Mouse (Mus musculus) left cerebral cortex, postnatal 4 days (tissue): ENCODE measurements around the gene Btf3l4. TPM values are rescaled to one million over a fixed set of nuclear protein-coding genes. Genes with fewer than 3 reads are reported as not detected.

ENCODE experiments used
- DNase-seq: peaks from one replicate; pipeline ENCODE4 v3.0.0-alpha.2; 2022
- intact Hi-C: fragments of 180-260 bp; cut with DNase I; formaldehyde crosslinking; loops from one replicate; pipeline ENCODE4 v1.15.1; 2025
- total RNA-seq, 2 experiments: library from RNA; stranded (reverse); gene quantifications; 2 replicates each; pipeline ENCODE4 v1.2.3; 2021

Btf3l4 gene
- total RNA-seq, 2 experiments from 2014 or later: 99.8 to 114 TPM

- intact Hi-C loops: no loop called here
- DNase-seq: no peak
Measured at GRCm38 (mm10) chr4:108826096-108826495, 7.3 kb downstream of the Btf3l4 start.

DNA sequence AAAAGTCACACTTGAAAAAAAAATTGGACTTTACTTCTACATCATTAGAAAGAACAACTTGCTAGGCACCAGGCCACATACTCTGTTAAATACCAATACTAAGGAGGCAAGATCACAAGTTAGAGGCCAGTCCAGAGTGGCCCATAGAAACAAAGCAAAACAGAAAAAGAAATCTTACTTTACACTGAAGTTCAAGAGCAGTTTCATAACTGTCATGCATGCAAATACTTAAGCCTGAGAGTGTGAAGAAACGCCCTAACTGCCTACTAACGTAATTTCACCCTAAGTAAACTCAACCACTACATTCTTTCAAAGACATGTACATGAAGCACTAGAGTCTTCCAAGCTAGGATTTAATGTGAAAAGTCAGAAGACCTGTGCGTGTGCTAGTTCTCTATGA lies 7.7 kb downstream of the Btf3l4 start:
- intact Hi-C loops: no loop called here

DNA sequence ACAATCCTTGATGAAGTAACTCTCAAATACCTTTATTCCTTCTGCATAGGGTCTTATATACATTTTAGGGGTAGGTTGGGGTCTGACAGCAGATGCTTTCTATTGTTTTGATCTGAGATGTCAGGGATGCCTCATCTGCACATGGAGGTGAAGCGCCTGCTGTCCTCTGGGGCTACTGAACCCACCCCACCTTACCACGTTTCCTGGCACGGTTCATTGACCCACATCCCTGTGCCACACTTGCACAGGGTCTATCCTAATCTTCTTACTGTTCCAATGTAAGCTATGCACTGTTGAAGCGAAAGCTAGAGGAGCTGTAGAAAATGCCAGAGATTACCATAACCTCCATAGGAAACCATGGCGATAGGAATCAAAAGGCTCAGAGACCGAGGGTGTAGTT lies 21.9 kb downstream of the Btf3l4 start:
- no peak for DNase-seq
- intact Hi-C loops: no loop called here

More for the DNA sequence above, 7.7 kb downstream of the Btf3l4 start:
- DNase-seq: no peak

- intact Hi-C loops: no loop called here
- no peak for DNase-seq
Measured at GRCm38 (mm10) chr4:108811142-108811541, 22.3 kb downstream of the Btf3l4 start.

- intact Hi-C loops: no loop called here
- DNase-seq: no peak
Measured at GRCm38 (mm10) chr4:108803535-108803934, 29.9 kb downstream of the Btf3l4 start.

- intact Hi-C loops: no loop called here
- DNase-seq: peak; percentile 67
Measured at GRCm38 (mm10) chr4:108798083-108798830, 35.2 kb downstream of the Btf3l4 start.

DNA sequence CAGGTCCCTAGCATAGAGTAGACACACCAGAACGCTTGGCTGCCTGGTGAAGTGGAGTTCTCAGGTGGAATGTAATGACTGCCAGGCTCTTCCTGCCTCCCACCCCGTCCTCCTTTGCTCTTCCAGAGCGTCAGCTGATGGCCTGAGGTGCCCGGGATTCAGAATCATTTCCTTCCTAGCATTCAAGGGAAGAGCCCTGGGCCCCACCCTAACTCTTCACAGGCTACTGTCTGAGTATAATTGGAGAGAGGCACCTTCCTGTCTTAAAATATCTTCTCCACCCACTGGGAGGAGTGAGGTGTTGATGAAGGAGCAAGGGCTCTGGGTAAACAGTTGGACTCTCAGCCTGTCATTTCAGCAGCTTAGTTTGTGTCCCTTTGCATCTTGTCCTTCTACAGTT lies 36.7 kb downstream of the Btf3l4 start:
- intact Hi-C loops: no loop called here
- DNase-seq: no peak

DNA sequence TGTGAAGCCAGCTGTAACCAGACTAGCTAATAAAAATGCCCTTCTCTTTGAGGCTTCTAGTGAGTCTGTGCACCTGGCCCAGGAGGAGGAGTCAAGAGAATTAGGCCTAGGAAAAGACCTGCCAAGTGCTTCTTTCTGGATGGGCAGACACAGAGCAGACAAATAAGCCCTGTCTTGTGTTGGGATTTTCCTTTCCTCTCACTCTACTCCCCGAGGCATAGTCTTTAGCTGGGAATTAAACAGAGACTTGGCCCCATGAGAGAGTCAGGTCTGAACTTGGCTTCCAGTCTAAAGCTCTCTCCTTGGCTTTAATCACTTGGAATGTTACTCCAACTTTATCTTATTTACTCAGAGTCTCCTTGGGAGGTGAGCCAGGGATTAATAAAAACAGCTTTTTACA lies 39.5 kb downstream of the Btf3l4 start:
- no peak for DNase-seq
- intact Hi-C loops: no loop called here

DNA sequence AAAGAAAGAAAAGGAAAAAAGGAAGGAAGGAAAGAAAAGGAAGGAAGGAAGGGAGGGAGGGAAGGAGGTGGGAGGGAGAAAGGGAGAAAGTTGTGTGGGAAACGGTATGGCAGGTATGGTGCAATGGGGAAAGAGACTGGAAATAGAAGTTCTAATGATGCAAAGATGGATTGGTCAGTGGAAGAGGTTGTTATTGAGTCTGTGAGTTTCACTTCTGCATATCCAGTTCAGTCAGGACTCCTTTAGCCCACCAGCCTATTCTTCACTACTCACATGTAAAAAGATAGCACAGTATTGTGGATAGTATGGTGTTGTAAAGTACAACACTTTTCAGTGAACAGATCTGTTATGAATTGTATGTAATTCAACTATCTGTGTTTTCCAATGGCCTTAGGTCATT lies 42.9 kb downstream of the Btf3l4 start:
- intact Hi-C loops: no loop called here
- DNase-seq: no peak

DNA sequence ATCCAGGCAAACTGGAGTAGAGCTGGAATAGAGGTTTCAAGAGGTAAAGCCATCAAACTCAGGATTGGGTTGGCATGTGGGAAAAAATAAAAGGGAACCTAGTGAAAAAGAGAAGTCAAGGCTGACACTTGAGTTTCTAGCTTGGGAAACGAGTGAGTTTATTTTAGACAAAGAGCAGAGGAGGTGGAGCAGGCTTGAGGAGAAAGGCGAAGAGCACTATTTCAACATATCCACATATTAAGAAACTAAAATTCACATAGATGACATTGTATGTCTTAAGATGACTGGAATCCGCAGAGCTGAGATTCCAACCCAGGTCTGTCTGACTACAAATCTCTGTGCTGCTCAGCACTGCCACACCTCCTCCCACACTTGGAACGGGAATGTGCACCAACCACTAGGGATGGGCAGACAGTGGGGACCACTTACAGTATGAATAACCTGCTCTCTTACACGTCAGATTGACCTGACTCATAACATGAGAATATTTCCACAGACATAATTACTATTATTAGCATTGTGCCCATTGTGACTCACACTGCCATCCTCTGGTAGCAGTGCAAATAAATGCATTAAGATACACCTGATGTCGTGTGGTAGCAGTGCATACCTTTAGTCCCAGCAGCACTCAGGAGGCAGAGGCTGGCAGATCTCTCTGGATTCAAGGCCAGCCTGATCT lies 44.0 kb downstream of the Btf3l4 start:
- no peak for DNase-seq
- intact Hi-C loops: no loop called here

DNA sequence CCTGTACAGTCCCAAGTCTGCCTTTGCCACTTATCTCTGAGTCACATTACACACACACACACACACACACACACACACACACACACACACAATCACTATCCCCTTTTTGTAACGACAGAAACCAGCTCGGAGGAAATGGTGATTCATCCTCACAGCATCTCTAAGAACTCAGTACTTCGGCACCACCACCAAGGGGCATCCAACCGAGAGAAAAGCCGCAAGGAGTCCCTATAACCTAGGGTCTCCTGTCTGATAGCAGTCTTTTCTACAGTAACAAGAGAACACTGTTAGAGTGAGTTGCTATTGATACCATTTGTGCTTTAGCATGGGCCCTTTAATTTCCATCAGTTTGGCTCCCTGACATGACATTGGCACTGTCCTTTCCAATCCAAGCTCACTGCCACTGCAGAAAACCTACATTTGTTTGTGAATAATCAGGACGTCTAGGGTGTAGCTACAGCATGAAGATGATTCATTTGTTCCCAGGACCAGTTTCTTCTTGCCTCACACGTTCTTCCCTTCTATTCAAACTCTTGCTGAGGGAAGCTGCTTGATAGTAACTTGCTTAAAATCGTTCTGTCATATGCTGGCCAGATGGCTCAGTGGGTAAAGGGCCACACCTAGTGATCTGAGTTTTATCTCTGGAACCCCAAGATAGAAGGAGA lies 50.9 kb downstream of the Btf3l4 start:
- intact Hi-C loops: no loop called here
- no peak for DNase-seq

GRCm38 (mm10) chr4:108781596-108781995 lies 51.8 kb downstream of the Btf3l4 start:
- DNase-seq: no peak
- intact Hi-C loops: no loop called here

DNA sequence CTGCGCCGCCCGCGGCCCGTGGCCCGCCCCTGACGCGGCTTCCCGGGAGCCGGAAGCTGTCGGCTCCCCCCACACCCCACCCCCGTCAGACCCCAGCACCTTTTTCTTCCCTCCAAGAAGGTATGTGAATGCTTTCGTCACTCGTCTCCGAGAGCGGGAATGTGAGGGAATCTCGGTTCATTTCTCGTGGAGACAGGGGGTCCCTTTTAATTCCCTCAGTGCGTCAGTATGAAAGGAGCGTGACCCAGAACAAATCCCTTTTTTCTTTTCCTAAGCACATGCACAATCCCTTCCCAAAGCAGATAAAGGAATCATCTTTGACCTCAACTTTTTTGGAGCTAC lies 52.6 kb downstream of the Btf3l4 start:
- intact Hi-C loops: no loop called here
- DNase-seq: no peak

- intact Hi-C loops: no loop called here
- DNase-seq: peak; percentile 75
Measured at GRCm38 (mm10) chr4:108780057-108780863, 53.2 kb downstream of the Btf3l4 start, which contains the start of gene Zfyve9. TSS of gene Zfyve9 (minus strand) at chr4:108780798.

GRCm38 (mm10) chr4:108779763-108780056 lies 53.7 kb downstream of the Btf3l4 start:
- intact Hi-C loops: no loop called here
- no peak for DNase-seq

DNA sequence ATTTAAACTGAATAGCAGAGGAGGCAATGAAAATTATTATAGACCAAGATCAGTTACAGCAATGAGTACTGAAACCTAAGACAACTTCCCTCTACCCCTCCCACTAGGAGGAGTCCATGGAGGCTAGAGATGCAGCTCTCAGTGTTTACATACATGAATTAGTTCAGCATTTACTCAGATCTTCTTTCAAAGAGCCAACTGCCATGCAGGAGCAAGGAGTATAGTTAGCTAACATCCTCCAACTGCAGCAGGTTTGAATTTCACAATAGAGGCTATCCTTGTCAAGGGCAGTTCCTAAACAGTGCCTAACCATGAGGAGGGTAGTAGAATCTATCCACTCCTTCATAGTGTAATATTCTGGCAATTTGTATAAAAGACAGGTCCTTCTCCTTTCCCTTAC lies 64.9 kb downstream of the Btf3l4 start:
- DNase-seq: no peak
- intact Hi-C loops: no loop called here

Other genes starting within 250 kb of the Btf3l4 start
- 10 to 100 TPM; 36.1 to 43.0 TPM for gene Cc2d1b, start 213.7 kb downstream of the Btf3l4 start, total RNA-seq
- gene 3110021N24Rik, start 114.0 kb downstream of the Btf3l4 start, total RNA-seq: 1 to 10 TPM in 1 of 2 experiments, under 1 TPM in 1; 0.70 to 1.2 TPM
- 10 to 100 TPM; 49.6 to 53.0 TPM for gene Zfyve9, start 52.8 kb downstream of the Btf3l4 start, total RNA-seq
- gene Txndc12, start 987 bp upstream of the Btf3l4 start, total RNA-seq: 10 to 100 TPM; 52.4 to 55.6 TPM
- gene Kti12, start 14.2 kb upstream of the Btf3l4 start, total RNA-seq: 10 to 100 TPM; 17.4 to 19.2 TPM
- gene A730015C16Rik, start 15.0 kb upstream of the Btf3l4 start, total RNA-seq: not detected
- 100 to 1,000 TPM; 133 to 134 TPM for gene Rab3b, start 45.4 kb upstream of the Btf3l4 start, total RNA-seq
- 100 to 1,000 TPM; 157 TPM for gene Nrd1, start 167.0 kb upstream of the Btf3l4 start, total RNA-seq